Mouse (Mus musculus) layer of hippocampus, adult 9-10 months (tissue): ENCODE measurements at regions not wholly inside any gene's neighbourhood (a gene's known extent, or its start where the extent isn't known, plus 50 kb on each side); places are given as distances from the start of the nearest gene placed in this dataset.

Experiments
- DNase-seq: peaks from one replicate; pipeline ENCODE4 v3.0.0; 2022; ENCODE audit warnings: low spot score

- DNase-seq, result peak; percentile 4
Measured at GRCm38 (mm10) chr8:39695331-39695730, 979.5 kb upstream of the Adam24 start.

GRCm38 (mm10) chr8:39705843-39706242 is 969.0 kb upstream of the Adam24 start:
- DNase-seq, result no peak

- no peak for DNase-seq
Measured at GRCm38 (mm10) chr8:39742377-39742776, 932.5 kb upstream of the Adam24 start.

DNA sequence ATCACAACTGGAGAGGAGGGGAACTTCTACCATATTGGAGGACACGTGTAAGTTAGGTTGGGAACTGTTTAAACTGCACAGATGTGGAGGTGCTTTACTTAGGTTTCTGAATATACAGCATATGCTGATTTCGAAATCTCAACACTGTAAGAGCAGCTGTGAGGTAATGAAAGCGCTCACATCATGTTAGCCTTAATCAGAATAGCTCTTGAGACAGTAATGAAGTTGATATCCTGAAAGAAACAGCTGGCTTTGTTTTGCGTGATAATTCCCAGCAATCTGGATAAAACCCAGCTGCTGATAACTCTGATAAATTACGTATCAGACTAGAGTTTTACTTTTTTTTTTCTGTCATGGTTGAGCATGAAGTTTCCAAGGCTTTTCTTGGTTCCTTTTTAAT is 928.7 kb upstream of the Adam24 start:
- no peak for DNase-seq

GRCm38 (mm10) chr8:39759905-39760304 is 915.0 kb upstream of the Adam24 start:
- DNase-seq, result no peak

DNA sequence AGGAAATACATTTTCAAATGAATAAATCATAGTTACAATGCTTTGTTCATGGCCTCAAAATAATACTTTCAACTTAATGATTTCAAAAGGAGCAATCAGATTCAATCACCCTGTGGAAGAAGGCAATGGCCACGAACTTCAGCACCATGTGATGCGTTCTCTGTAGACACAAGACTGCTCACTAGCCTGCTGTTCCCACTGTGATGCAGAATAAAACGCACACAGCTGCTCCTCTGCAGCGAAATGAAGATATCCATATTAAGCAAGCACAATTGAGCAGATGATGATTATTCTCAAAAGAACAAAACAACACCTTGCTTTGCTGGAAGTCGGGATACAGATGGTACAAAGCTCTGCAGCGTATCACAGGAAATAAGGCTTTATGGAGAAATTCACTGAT is 895.4 kb upstream of the Adam24 start:
- DNase-seq, result no peak

GRCm38 (mm10) chr8:39780169-39780568 is 894.7 kb upstream of the Adam24 start:
- no peak for DNase-seq

- no peak for DNase-seq
Measured at GRCm38 (mm10) chr8:39781424-39782161, 893.3 kb upstream of the Adam24 start.

- peak; percentile 40 for DNase-seq
Measured at GRCm38 (mm10) chr8:39782162-39782530, 892.7 kb upstream of the Adam24 start.
